Mouse (Mus musculus) liver, embryonic 13.5 days (tissue): ENCODE measurements at regions not wholly inside any gene's neighbourhood (a gene's known extent, or its start where the extent isn't known, plus 50 kb on each side); places are given as distances from the start of the nearest gene placed in this dataset.

Experiments
- ATAC-seq: fragments of 200-750 bp; cut with Nextera tagmentation; 2 replicates; pipeline ENCODE4 v1.8.0; 2017; ENCODE audit warnings: low read depth, mild to moderate bottlenecking, moderate number of reproducible peaks, moderate library complexity
- DNase-seq: peaks from one replicate; pipeline ENCODE4 v3.0.0; 2022
- H3K27ac ChIP-seq: fragments of 300-500 bp; sonication (generic); 2 replicates; pipeline ENCODE4 v1.5.1; 2015; ENCODE audit warnings: moderate library complexity, mild to moderate bottlenecking, inconsistent platforms
- H3K27me3 ChIP-seq: fragments of 300-500 bp; sonication (generic); 2 replicates; pipeline ENCODE4 v1.6.1; 2015; ENCODE audit warnings: mild to moderate bottlenecking, inconsistent platforms
- H3K36me3 ChIP-seq: fragments of 300-500 bp; sonication (generic); 2 replicates; pipeline ENCODE4 v1.6.1; 2015; ENCODE audit warnings: mild to moderate bottlenecking, inconsistent platforms
- H3K4me1 ChIP-seq: fragments of 300-500 bp; sonication (generic); replicated peaks from 2 replicates; pipeline ENCODE4 v1.6.1; 2015; ENCODE audit warnings: inconsistent platforms
- H3K4me2 ChIP-seq: fragments of 300-500 bp; sonication (generic); 2 replicates; pipeline ENCODE4 v1.6.1; 2015; ENCODE audit warnings: inconsistent platforms, mild to moderate bottlenecking, moderate library complexity
- H3K4me3 ChIP-seq: fragments of 300-500 bp; sonication (generic); replicated peaks from 2 replicates; pipeline ENCODE4 v1.5.1; 2015; ENCODE audit warnings: mild to moderate bottlenecking, inconsistent platforms
- H3K9ac ChIP-seq: fragments of 300-500 bp; sonication (generic); 2 replicates; pipeline ENCODE4 v1.6.1; 2015; ENCODE audit warnings: mild to moderate bottlenecking, inconsistent platforms
- H3K9me3 ChIP-seq: fragments of 300-500 bp; sonication (generic); replicated peaks from 2 replicates; pipeline ENCODE4 v1.6.1; 2016; ENCODE audit warnings: inconsistent platforms
- WGBS: fragments of 180-500 bp; shearing (Covaris S2); methylation state at CpG from one replicate; pipeline ENCODE4 v1.1.7; 2015; ENCODE audit not compliant: insufficient replicate concordance; 5-methylcytosine and 5-hydroxymethylcytosine counted together

GRCm38 (mm10) chr5:4697346-4698095 is 60.3 kb downstream of the Fzd1 start:
- H3K9me3 ChIP-seq, result no peaks in the 10 kb centered on the region
- no peak overlapping the region for H3K4me3 ChIP-seq
- no peak overlapping the region for H3K4me2 ChIP-seq
- no peak overlapping the region for H3K27ac ChIP-seq
- no peaks in the 10 kb centered on the region for H3K27me3 ChIP-seq
- 52% methylated on average over 4 of the region's 4 CpGs for WGBS
- H3K36me3 ChIP-seq, result no peaks in the 10 kb centered on the region
- no peaks in the 10 kb centered on the region for H3K4me1 ChIP-seq
- ATAC-seq, result no peak
- no peak for DNase-seq
- no peak overlapping the region for H3K9ac ChIP-seq

GRCm38 (mm10) chr5:4696701-4697100 is 61.1 kb downstream of the Fzd1 start:
- Histone ChIP-seq H3K27me3 (no peaks in the 10 kb centered on the region), H3K9ac (no peak overlapping the region), H3K4me1 (no peaks in the 10 kb centered on the region), H3K4me2 (no peak overlapping the region), H3K9me3 (no peaks in the 10 kb centered on the region), H3K36me3 (no peaks in the 10 kb centered on the region), H3K4me3 (no peak overlapping the region), H3K27ac (no peak overlapping the region)
- ATAC-seq, result no peak
- DNase-seq, result no peak

- Histone ChIP-seq H3K27me3 (no peaks in the 10 kb centered on the region), H3K36me3 (no peaks in the 10 kb centered on the region), H3K27ac (no peak overlapping the region), H3K9me3 (no peaks in the 10 kb centered on the region), H3K4me1 (no peaks in the 10 kb centered on the region), H3K9ac (no peak overlapping the region), H3K4me3 (no peak overlapping the region), H3K4me2 (no peak overlapping the region)
- no peak for ATAC-seq
- WGBS, result 17% methylated on average over 2 of the region's 2 CpGs
- DNase-seq, result no peak
Observed at GRCm38 (mm10) chr5:4689130-4689529, 68.7 kb downstream of the Fzd1 start.

GRCm38 (mm10) chr5:4675316-4675715 is 82.5 kb downstream of the Fzd1 start:
- H3K36me3 ChIP-seq, result no peaks in the 10 kb centered on the region
- H3K9ac ChIP-seq, result no peak overlapping the region
- no peak for ATAC-seq
- 60% methylated on average over 2 of the region's 2 CpGs for WGBS
- no peaks in the 10 kb centered on the region for H3K9me3 ChIP-seq
- H3K27ac ChIP-seq, result no peak overlapping the region
- H3K4me2 ChIP-seq, result no peak overlapping the region
- H3K27me3 ChIP-seq, result no peaks in the 10 kb centered on the region
- H3K4me1 ChIP-seq, result no peaks in the 10 kb centered on the region
- DNase-seq, result no peak
- no peak overlapping the region for H3K4me3 ChIP-seq

GRCm38 (mm10) chr5:4666381-4666780 is 91.5 kb downstream of the Fzd1 start:
- no peak overlapping the region for H3K4me2 ChIP-seq
- H3K27me3 ChIP-seq, result no peaks in the 10 kb centered on the region
- H3K9ac ChIP-seq, result no peak overlapping the region
- H3K27ac ChIP-seq, result no peak overlapping the region
- H3K4me1 ChIP-seq, result no peaks in the 10 kb centered on the region
- H3K4me3 ChIP-seq, result no peak overlapping the region
- ATAC-seq (no peak), DNase-seq (no peak)
- no peaks in the 10 kb centered on the region for H3K36me3 ChIP-seq
- H3K9me3 ChIP-seq, result no peaks in the 10 kb centered on the region
- WGBS, result 62% methylated on average over 12 of the region's 12 CpGs

GRCm38 (mm10) chr5:4665978-4666377 is 91.9 kb downstream of the Fzd1 start:
- Histone ChIP-seq H3K27me3 (no peaks in the 10 kb centered on the region), H3K9ac (no peak overlapping the region), H3K4me1 (no peaks in the 10 kb centered on the region), H3K9me3 (no peaks in the 10 kb centered on the region), H3K36me3 (no peaks in the 10 kb centered on the region), H3K4me2 (no peak overlapping the region), H3K27ac (no peak overlapping the region), H3K4me3 (no peak overlapping the region)
- ATAC-seq (no peak), DNase-seq (no peak)
- WGBS, result 59% methylated on average over 9 of the region's 9 CpGs

- no peak for DNase-seq
- no peaks in the 10 kb centered on the region for H3K27me3 ChIP-seq
- H3K4me2 ChIP-seq, result no peak overlapping the region
- H3K9ac ChIP-seq, result no peak overlapping the region
- 57% methylated on average over 4 of the region's 4 CpGs for WGBS
- H3K4me3 ChIP-seq, result no peak overlapping the region
- no peak overlapping the region for H3K27ac ChIP-seq
- no peaks in the 10 kb centered on the region for H3K4me1 ChIP-seq
- H3K9me3 ChIP-seq, result no peaks in the 10 kb centered on the region
- no peaks in the 10 kb centered on the region for H3K36me3 ChIP-seq
- ATAC-seq, result no peak
Observed at GRCm38 (mm10) chr5:4664918-4665317, 92.9 kb downstream of the Fzd1 start.

- no peaks in the 10 kb centered on the region for H3K27me3 ChIP-seq
- ATAC-seq (no peak), DNase-seq (no peak)
- WGBS, result 53% methylated on average over 10 of the region's 10 CpGs
- no peaks in the 10 kb centered on the region for H3K36me3 ChIP-seq
- H3K9me3 ChIP-seq, result no peaks in the 10 kb centered on the region
- H3K4me1 ChIP-seq, result no peaks in the 10 kb centered on the region
- no peak overlapping the region for H3K4me2 ChIP-seq
- H3K9ac ChIP-seq, result no peak overlapping the region
- H3K27ac ChIP-seq, result no peak overlapping the region
- no peak overlapping the region for H3K4me3 ChIP-seq
Observed at GRCm38 (mm10) chr5:4664488-4664887, 93.3 kb downstream of the Fzd1 start.

GRCm38 (mm10) chr5:4662198-4662585 is 95.6 kb downstream of the Fzd1 start:
- WGBS, result 71% methylated on average over 6 of the region's 6 CpGs
- Histone ChIP-seq H3K36me3 (no peaks in the 10 kb centered on the region), H3K4me2 (no peak overlapping the region), H3K9me3 (no peaks in the 10 kb centered on the region), H3K4me1 (no peaks in the 10 kb centered on the region), H3K9ac (no peak overlapping the region), H3K27me3 (no peaks in the 10 kb centered on the region), H3K4me3 (no peak overlapping the region), H3K27ac (no peak overlapping the region)
- ATAC-seq (no peak), DNase-seq (no peak)

GRCm38 (mm10) chr5:4661420-4662197 is 96.2 kb downstream of the Fzd1 start:
- WGBS, result 54% methylated on average over 12 of the region's 12 CpGs
- Histone ChIP-seq H3K4me3 (no peak overlapping the region), H3K9me3 (no peaks in the 10 kb centered on the region), H3K27ac (no peak overlapping the region), H3K36me3 (no peaks in the 10 kb centered on the region), H3K27me3 (no peaks in the 10 kb centered on the region), H3K9ac (no peak overlapping the region), H3K4me1 (no peaks in the 10 kb centered on the region), H3K4me2 (no peak overlapping the region)
- ATAC-seq (no peak), DNase-seq (no peak)

GRCm38 (mm10) chr5:4657982-4658381 is 99.9 kb downstream of the Fzd1 start:
- Histone ChIP-seq H3K4me1 (no peaks in the 10 kb centered on the region), H3K27ac (no peak overlapping the region), H3K27me3 (no peaks in the 10 kb centered on the region), H3K4me2 (no peak overlapping the region), H3K4me3 (no peak overlapping the region), H3K36me3 (no peaks in the 10 kb centered on the region), H3K9ac (no peak overlapping the region), H3K9me3 (no peaks in the 10 kb centered on the region)
- WGBS, result 71% methylated on average over 1 of the region's 1 CpGs
- DNase-seq (no peak), ATAC-seq (no peak)

- no peak for ATAC-seq
Observed at GRCm38 (mm10) chr5:4654186-4654585, 103.6 kb downstream of the Fzd1 start.

More at GRCm38 (mm10) chr5:4654186-4654585, 103.6 kb downstream of the Fzd1 start:
- H3K4me2 ChIP-seq, result no peak overlapping the region
- H3K9ac ChIP-seq, result no peak overlapping the region
- H3K9me3 ChIP-seq, result no peaks in the 10 kb centered on the region
- no peak overlapping the region for H3K4me3 ChIP-seq
- no peaks in the 10 kb centered on the region for H3K4me1 ChIP-seq
- no peak for DNase-seq
- no peaks in the 10 kb centered on the region for H3K36me3 ChIP-seq
- H3K27me3 ChIP-seq, result no peaks in the 10 kb centered on the region
- H3K27ac ChIP-seq, result no peak overlapping the region
